Mouse (Mus musculus) limb, embryonic 12.5 days (tissue): ENCODE results near the gene Per3. TPM values are rescaled to one million over a fixed set of nuclear protein-coding genes. Genes with fewer than 3 reads are reported as not detected.
"Not testable (repeated sequence)": the region's sequence is repeated elsewhere in the genome, so short reads cannot be mapped to it uniquely, and the experiment has no call there.

Source experiments
- ATAC-seq: fragments of 200-750 bp; cut with Nextera tagmentation; 2 replicates; pipeline ENCODE4 v1.8.0; 2017; ENCODE audit warnings: low read depth, moderate TSS enrichment; ENCODE audit not compliant: insufficient number of reproducible peaks, insufficient read depth, low FRiP score, low TSS enrichment
- H3K27ac ChIP-seq: fragments of 300-500 bp; sonication (generic); 2 replicates; pipeline ENCODE4 v1.5.1; 2016; ENCODE audit warnings: mild to moderate bottlenecking, moderate library complexity
- H3K27me3 ChIP-seq: fragments of 300-500 bp; sonication (generic); 2 replicates; pipeline ENCODE4 v1.6.1; 2016; ENCODE audit warnings: mild to moderate bottlenecking, moderate library complexity
- H3K36me3 ChIP-seq: fragments of 300-500 bp; sonication (generic); 2 replicates; pipeline ENCODE4 v1.6.1; 2016; ENCODE audit warnings: mild to moderate bottlenecking, moderate library complexity
- H3K4me1 ChIP-seq: fragments of 300-500 bp; sonication (generic); replicated peaks from 2 replicates; pipeline ENCODE4 v1.6.1; 2016
- H3K4me2 ChIP-seq: fragments of 300-500 bp; sonication (generic); 2 replicates; pipeline ENCODE4 v1.6.1; 2016; ENCODE audit warnings: mild to moderate bottlenecking, moderate library complexity
- H3K4me3 ChIP-seq: fragments of 300-500 bp; sonication (generic); replicated peaks from 2 replicates; pipeline ENCODE4 v1.5.1; 2016; ENCODE audit warnings: mild to moderate bottlenecking
- H3K9ac ChIP-seq: fragments of 300-500 bp; sonication (generic); replicated peaks from 2 replicates; pipeline ENCODE4 v1.6.1; 2016; ENCODE audit warnings: mild to moderate bottlenecking, moderate library complexity
- H3K9me3 ChIP-seq: fragments of 300-500 bp; sonication (generic); 2 replicates; pipeline ENCODE4 v1.6.1; 2016; ENCODE audit warnings: mild to moderate bottlenecking, moderate library complexity
- WGBS: fragments of 180-500 bp; shearing (Covaris S2); methylation state at CpG from one replicate; pipeline ENCODE4 v1.1.7; 2016; 5-methylcytosine and 5-hydroxymethylcytosine counted together
- polyA plus RNA-seq: library from polyadenylated mRNA; unstranded; fragments of >200 nt; fragmentation: Nextera tagmentation; extraction: Ambion mirVana; gene quantifications from 2 replicates; pipeline ENCODE4 v1.2.1, GENCODE M21; 2016

The Per3 gene
- polyA plus RNA-seq, 1 experiment from 2014 or later, result 8.0 TPM

DNA sequence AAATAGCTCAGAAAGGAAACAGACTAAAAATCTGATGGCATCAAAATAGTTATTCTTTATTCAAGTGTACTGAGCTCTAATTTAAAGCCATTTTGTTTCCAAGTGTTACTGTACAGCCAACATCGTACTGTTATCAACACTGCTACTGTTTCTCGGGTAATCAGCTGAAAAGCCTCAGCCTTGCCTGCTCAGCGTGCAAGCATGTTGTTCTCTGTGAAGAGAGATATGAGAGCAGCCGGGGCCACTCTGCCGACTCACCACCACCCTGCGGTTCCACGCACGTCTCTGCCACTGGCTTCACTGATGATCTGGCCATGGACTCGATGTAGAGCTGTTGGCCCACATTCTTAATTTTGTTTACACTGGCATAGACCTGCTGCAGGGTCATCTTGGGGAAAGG is 20.3 kb downstream of the Per3 start:
- Histone ChIP-seq H3K4me1 (no peaks in the 10 kb centered on the region), H3K4me2 (no peak overlapping the region), H3K9me3 (no peaks in the 10 kb centered on the region), H3K4me3 (no peak overlapping the region), H3K9ac (no peak overlapping the region), H3K27me3 (no peaks in the 10 kb centered on the region), H3K27ac (no peak overlapping the region), H3K36me3 (peaks cover 30% of the 10 kb centered on the region)
- WGBS, result 90% methylated on average over 9 of the region's 9 CpGs
- no peak for ATAC-seq

DNA sequence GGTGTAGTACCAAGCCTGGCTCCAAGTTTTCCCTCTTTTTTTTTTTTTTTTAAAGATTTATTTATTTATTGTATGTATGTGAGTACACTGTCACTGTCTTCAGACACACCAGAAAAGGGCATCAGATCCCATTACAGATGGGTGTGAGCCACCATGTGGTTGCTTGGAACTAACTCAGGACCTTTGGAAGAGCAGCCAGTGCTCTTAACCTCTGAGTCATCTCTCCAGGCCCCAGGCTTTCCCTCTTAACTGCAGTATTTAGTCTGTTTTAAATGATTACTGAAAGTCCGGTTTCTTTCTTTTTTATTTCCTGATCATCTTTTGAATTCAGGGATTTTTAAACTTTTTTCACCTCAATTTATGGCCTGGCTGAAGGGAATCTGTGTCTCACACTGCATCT is 27.1 kb downstream of the Per3 start:
- not testable (repeated sequence) for H3K9me3 ChIP-seq, H3K27me3 ChIP-seq, H3K4me1 ChIP-seq, H3K27ac ChIP-seq, H3K4me2 ChIP-seq, ATAC-seq, H3K4me3 ChIP-seq, H3K9ac ChIP-seq
- peaks cover 51% of the 10 kb centered on the region for H3K36me3 ChIP-seq
- WGBS, result 88% methylated on average over 1 of the region's 1 CpGs

DNA sequence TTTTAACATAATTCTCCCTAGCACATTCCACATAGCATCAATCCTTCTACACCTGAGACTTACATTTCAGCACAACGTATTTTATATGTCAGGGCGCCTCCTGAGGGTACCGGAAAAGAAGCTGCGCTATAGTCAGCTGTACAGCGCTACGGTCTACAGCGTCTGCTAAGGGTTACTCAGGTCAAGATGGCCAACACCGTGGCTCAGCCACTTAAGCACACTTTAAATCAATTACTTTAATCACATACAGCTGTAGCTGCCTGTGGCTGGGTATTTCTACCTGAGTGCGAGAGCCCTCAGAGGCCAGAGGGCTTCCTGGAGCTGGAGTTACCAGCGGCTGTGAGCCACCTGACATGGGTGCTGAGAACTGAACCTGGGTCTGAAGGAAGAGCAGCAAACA is 28.5 kb downstream of the Per3 start:
- ATAC-seq, result no peak
- H3K9me3 ChIP-seq, result no peaks in the 10 kb centered on the region
- no peaks in the 10 kb centered on the region; the same call in 1 of the 2 replicates for H3K4me1 ChIP-seq
- H3K36me3 ChIP-seq, result peaks cover 49% of the 10 kb centered on the region
- no peak overlapping the region for H3K9ac ChIP-seq
- no peak overlapping the region for H3K27ac ChIP-seq
- 30% methylated on average over 10 of the region's 10 CpGs for WGBS
- H3K4me3 ChIP-seq, result no peak overlapping the region
- H3K4me2 ChIP-seq, result no peak overlapping the region
- H3K27me3 ChIP-seq, result no peaks in the 10 kb centered on the region

DNA sequence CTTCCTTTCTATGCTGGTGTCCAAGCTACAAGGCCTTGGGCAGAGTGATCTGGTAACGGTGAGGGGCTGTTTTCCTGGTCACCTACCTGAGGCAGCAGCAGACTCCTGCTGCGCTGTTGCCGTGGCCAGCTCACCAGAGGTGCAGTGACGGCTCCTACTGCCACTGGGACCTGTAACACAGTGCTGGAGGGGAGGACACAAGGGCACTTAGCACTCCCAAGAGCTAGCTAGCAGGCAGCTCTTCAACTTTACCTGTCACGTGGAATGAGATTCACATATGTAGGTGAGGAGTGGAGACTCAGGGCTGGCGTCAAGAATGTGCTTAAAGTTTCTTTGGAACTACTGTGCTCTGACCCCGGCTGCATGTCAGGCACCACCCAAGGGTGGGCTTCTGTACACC is 34.1 kb downstream of the Per3 start:
- Histone ChIP-seq H3K4me1 (no peaks in the 10 kb centered on the region), H3K27ac (no peak overlapping the region), H3K27me3 (no peaks in the 10 kb centered on the region), H3K9ac (no peak overlapping the region), H3K4me2 (no peak overlapping the region), H3K36me3 (peaks cover 39% of the 10 kb centered on the region), H3K9me3 (no peaks in the 10 kb centered on the region), H3K4me3 (no peak overlapping the region)
- WGBS, result 82% methylated on average over 7 of the region's 7 CpGs
- ATAC-seq, result no peak

GRCm38 (mm10) chr4:151006945-151007344 is 37.5 kb downstream of the Per3 start:
- 44% methylated on average over 6 of the region's 6 CpGs for WGBS
- Histone ChIP-seq H3K27ac (no peak overlapping the region), H3K9ac (no peak overlapping the region), H3K4me3 (no peak overlapping the region), H3K36me3 (peaks cover 23% of the 10 kb centered on the region), H3K9me3 (no peaks in the 10 kb centered on the region), H3K4me2 (no peak overlapping the region), H3K4me1 (no peaks in the 10 kb centered on the region), H3K27me3 (no peaks in the 10 kb centered on the region)
- ATAC-seq, result no peak

DNA sequence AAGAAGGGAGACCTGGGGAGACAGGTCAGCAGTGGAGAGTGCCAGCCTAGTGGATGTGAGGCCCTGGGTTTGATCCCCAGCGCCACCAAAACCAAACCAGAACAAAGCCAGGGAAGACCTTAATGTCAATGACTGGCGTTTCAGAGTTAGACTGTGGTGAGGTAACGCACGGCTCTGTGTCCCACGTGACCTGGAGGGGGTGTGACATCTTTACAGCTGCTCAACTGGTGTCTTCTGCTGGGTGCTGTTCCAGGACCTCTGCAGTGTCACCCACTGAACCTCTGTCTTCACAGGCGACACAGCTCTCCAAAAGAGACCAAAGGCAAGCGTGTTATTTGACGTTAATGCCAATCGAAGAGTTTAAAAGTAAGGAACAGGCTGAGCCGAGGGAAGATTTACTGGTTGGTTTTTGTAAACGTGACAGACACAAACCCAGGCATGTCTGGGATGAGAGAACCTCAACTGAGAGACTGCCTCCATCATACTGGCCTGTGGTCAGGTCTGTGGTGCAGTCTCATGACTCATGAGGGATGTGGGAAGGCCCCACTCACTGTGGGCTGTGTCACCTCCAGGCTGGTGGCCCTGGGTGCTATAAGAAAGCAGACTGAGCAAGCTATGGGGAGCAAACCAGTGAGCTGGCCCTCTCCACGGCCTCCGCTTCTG is 38.7 kb downstream of the Per3 start:
- Histone ChIP-seq H3K9me3 (no peaks in the 10 kb centered on the region), H3K27ac (no peak overlapping the region), H3K36me3 (peaks cover 22% of the 10 kb centered on the region), H3K9ac (no peak overlapping the region), H3K4me1 (no peaks in the 10 kb centered on the region), H3K4me3 (no peak overlapping the region), H3K27me3 (no peaks in the 10 kb centered on the region; the same call in 1 of the 2 replicates), H3K4me2 (no peak overlapping the region)
- ATAC-seq, result no peak
- 92% methylated on average over 13 of the region's 13 CpGs for WGBS

DNA sequence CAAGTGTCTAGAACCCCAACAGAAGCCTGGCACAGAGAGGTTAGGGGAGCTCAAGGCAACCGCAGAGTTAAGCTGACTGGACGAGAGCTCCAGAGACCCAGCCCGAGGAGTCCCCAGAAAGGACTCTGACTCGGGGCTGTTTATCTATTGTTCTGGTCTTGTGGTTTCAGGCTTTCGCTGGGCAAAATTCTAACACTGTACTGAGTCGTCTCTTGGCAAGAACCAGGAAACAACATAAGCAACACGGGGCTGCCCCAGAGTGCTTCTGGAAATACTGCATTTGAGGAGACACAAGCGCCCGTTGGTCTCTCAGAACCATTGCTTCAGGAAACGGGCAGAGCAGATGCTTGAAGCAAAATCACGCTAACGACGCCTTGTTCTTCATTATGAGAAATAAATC is 43.1 kb downstream of the Per3 start:
- Histone ChIP-seq H3K27me3 (no peaks in the 10 kb centered on the region; the same call in 1 of the 2 replicates), H3K27ac (no peak overlapping the region), H3K9me3 (no peaks in the 10 kb centered on the region), H3K4me2 (no peak overlapping the region), H3K4me3 (no peak overlapping the region), H3K4me1 (no peaks in the 10 kb centered on the region), H3K9ac (no peak overlapping the region), H3K36me3 (peaks cover 4% of the 10 kb centered on the region)
- WGBS, result 76% methylated on average over 13 of the region's 13 CpGs
- ATAC-seq, result no peak

GRCm38 (mm10) chr4:150998626-150999025 is 45.8 kb downstream of the Per3 start:
- Histone ChIP-seq H3K9ac (no peak overlapping the region), H3K27ac (no peak overlapping the region), H3K9me3 (no peaks in the 10 kb centered on the region), H3K27me3 (no peaks in the 10 kb centered on the region; the same call in 1 of the 2 replicates), H3K36me3 (no peaks in the 10 kb centered on the region), H3K4me2 (no peak overlapping the region), H3K4me1 (peaks cover 5% of the 10 kb centered on the region; the same call in 1 of the 2 replicates), H3K4me3 (no peak overlapping the region)
- ATAC-seq, result no peak
- 93% methylated on average over 9 of the region's 9 CpGs for WGBS

GRCm38 (mm10) chr4:150996797-150997196 is 47.7 kb downstream of the Per3 start, which contains the start of gene Uts2:
TSS of gene Uts2 (plus strand) at chr4:150997097.
- WGBS, result 87% methylated on average over 7 of the region's 7 CpGs
- no peaks in the 10 kb centered on the region; the same call in 1 of the 2 replicates for H3K27me3 ChIP-seq
- H3K4me2 ChIP-seq, result no peak within 1 kb of the TSS
- H3K9me3 ChIP-seq, result no peaks in the 10 kb centered on the region
- no peak within 1 kb of the TSS for H3K9ac ChIP-seq
- H3K36me3 ChIP-seq, result no peaks in the 10 kb centered on the region
- ATAC-seq, result no peak
- no peak within 1 kb of the TSS for H3K27ac ChIP-seq
- H3K4me1 ChIP-seq, result peaks cover 5% of the 10 kb centered on the region; the same call in 1 of the 2 replicates
- H3K4me3 ChIP-seq, result no peak within 1 kb of the TSS

GRCm38 (mm10) chr4:150990148-150990547 is 54.3 kb downstream of the Per3 start:
- Histone ChIP-seq H3K4me3 (no peak overlapping the region), H3K4me1 (peaks cover 2% of the 10 kb centered on the region; the same call in 1 of the 2 replicates), H3K4me2 (no peak overlapping the region), H3K27ac (no peak overlapping the region), H3K9me3 (no peaks in the 10 kb centered on the region), H3K27me3 (no peaks in the 10 kb centered on the region), H3K36me3 (no peaks in the 10 kb centered on the region), H3K9ac (no peak overlapping the region)
- WGBS, result 46% methylated on average over 6 of the region's 6 CpGs
- no peak for ATAC-seq

DNA sequence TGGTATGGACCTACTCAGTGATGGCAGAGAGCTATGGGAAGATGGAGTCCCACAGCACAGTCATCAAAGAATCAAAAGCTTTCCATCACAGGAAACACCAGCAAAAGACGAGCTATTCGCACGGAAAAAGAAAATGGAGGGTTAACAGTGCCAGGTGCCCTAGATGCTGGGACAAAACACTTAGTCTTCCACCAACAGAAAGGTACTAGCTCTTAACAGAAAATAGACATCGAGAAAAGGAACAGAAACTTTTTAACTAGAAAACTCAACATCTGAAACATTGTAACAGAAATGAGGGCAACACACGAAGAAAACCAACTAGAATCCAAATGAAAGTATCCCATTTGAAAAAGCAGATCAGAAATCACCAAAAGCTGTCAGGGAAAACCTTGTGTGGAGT is 64.3 kb downstream of the Per3 start:
- Histone ChIP-seq H3K4me3 (no peak overlapping the region), H3K27ac (no peak overlapping the region), H3K4me1 (no peaks in the 10 kb centered on the region), H3K4me2 (no peak overlapping the region), H3K9ac (no peak overlapping the region), H3K27me3 (no peaks in the 10 kb centered on the region), H3K36me3 (no peaks in the 10 kb centered on the region), H3K9me3 (no peaks in the 10 kb centered on the region)
- 89% methylated on average over 5 of the region's 5 CpGs for WGBS
- ATAC-seq, result no peak

- Histone ChIP-seq H3K27me3 (no peaks in the 10 kb centered on the region), H3K4me2 (no peak overlapping the region), H3K36me3 (no peaks in the 10 kb centered on the region), H3K4me3 (no peak overlapping the region), H3K9ac (no peak overlapping the region), H3K9me3 (no peaks in the 10 kb centered on the region), H3K27ac (no peak overlapping the region), H3K4me1 (no peaks in the 10 kb centered on the region)
- WGBS, result 79% methylated on average over 9 of the region's 9 CpGs
- ATAC-seq, result no peak
These were observed 65.0 kb downstream of the Per3 start for GRCm38 (mm10) chr4:150979455-150979854.
